Mouse (Mus musculus) lung, embryonic 16.5 days (tissue): ENCODE data around the gene Asphd1. TPM values are rescaled to one million over a fixed set of nuclear protein-coding genes. Genes with fewer than 3 reads are reported as not detected.

ENCODE experiments used
- polyA plus RNA-seq: library from polyadenylated mRNA; unstranded; fragments of >200 nt; fragmentation: Nextera tagmentation; extraction: Ambion mirVana; gene quantifications from 2 replicates; pipeline ENCODE4 v1.2.1, GENCODE M21; 2015

Asphd1 gene
- polyA plus RNA-seq, 1 experiment from 2014 or later, result 0.14 TPM

Other genes starting within 250 kb of the Asphd1 start
- gene Coro1a, start 241.8 kb downstream of the Asphd1 start, polyA plus RNA-seq, result 42.4 and 59.5 TPM in 2 replicates
- gene Mapk3, start 190.0 kb downstream of the Asphd1 start, polyA plus RNA-seq, result 138 and 139 TPM in 2 replicates
- gene Gdpd3, start 183.2 kb downstream of the Asphd1 start, polyA plus RNA-seq, result 2.9 and 4.2 TPM in 2 replicates
- 111 and 123 TPM in 2 replicates for gene Ypel3, start 172.6 kb downstream of the Asphd1 start, polyA plus RNA-seq
- 0.25 and 0.68 TPM in 2 replicates for gene Tbx6, start 168.1 kb downstream of the Asphd1 start, polyA plus RNA-seq
- 232 and 243 TPM in 2 replicates for gene Ppp4c, start 157.1 kb downstream of the Asphd1 start, polyA plus RNA-seq
- 0.36 and 0.38 TPM in 2 replicates for gene Fam57b, start 151.9 kb downstream of the Asphd1 start, polyA plus RNA-seq
- gene 4930451I11Rik, start 117.9 kb downstream of the Asphd1 start, polyA plus RNA-seq, result not detected in 2 replicates
- gene Doc2a, start 102.2 kb downstream of the Asphd1 start, polyA plus RNA-seq, result 0.49 and 0.63 TPM in 2 replicates
- 30.3 and 32.3 TPM in 2 replicates for gene Hirip3, start 87.6 kb downstream of the Asphd1 start, polyA plus RNA-seq
- gene Ino80e, start 87.2 kb downstream of the Asphd1 start, polyA plus RNA-seq, result 76.5 and 89.3 TPM in 2 replicates
- 55.8 and 58.3 TPM in 2 replicates for gene Taok2, start 64.9 kb downstream of the Asphd1 start, polyA plus RNA-seq
- 28.4 and 30.8 TPM in 2 replicates for gene Tmem219, start 26.7 kb downstream of the Asphd1 start, polyA plus RNA-seq
- 11.7 and 12.3 TPM in 2 replicates for gene Kctd13, start 20.7 kb downstream of the Asphd1 start, polyA plus RNA-seq
- gene Sez6l2, start 981 bp upstream of the Asphd1 start, polyA plus RNA-seq, result 0.36 and 0.63 TPM in 2 replicates
- gene Cdipt, start 26.3 kb upstream of the Asphd1 start, polyA plus RNA-seq, result 119 and 122 TPM in 2 replicates
- gene Cdiptos, start 26.5 kb upstream of the Asphd1 start, polyA plus RNA-seq, result 0.89 and 2.1 TPM in 2 replicates
- gene Mvp, start 65.0 kb upstream of the Asphd1 start, polyA plus RNA-seq, result 14.9 and 17.9 TPM in 2 replicates
- gene Pagr1b, start 66.9 kb upstream of the Asphd1 start, polyA plus RNA-seq, result 0.62 and 0.93 TPM in 2 replicates
- gene Pagr1a, start 67.8 kb upstream of the Asphd1 start, polyA plus RNA-seq, result 45.9 and 67.2 TPM in 2 replicates
- gene Gm42742, start 71.5 kb upstream of the Asphd1 start, polyA plus RNA-seq, result 39.1 and 63.1 TPM in 2 replicates
- 4.5 TPM in 2 replicates for gene Prrt2, start 71.6 kb upstream of the Asphd1 start, polyA plus RNA-seq
- gene Maz, start 77.5 kb upstream of the Asphd1 start, polyA plus RNA-seq, result 38.6 and 46.1 TPM in 2 replicates
- gene Kif22, start 92.9 kb upstream of the Asphd1 start, polyA plus RNA-seq, result 140 and 153 TPM in 2 replicates
- gene Zg16, start 137.7 kb upstream of the Asphd1 start, polyA plus RNA-seq, result 7.1 TPM in 1 of 2 replicates, not detected in the other
- 11.5 and 12.8 TPM in 2 replicates for gene AI467606, start 141.8 kb upstream of the Asphd1 start, polyA plus RNA-seq
- gene Qprt, start 172.6 kb upstream of the Asphd1 start, polyA plus RNA-seq, result 0.43 and 1.2 TPM in 2 replicates
- gene Spn, start 188.2 kb upstream of the Asphd1 start, polyA plus RNA-seq, result 0.44 and 0.70 TPM in 2 replicates
- 53.9 and 54.0 TPM in 2 replicates for gene Cd2bp2, start 246.5 kb upstream of the Asphd1 start, polyA plus RNA-seq